Mouse (Mus musculus) right cerebral cortex, postnatal 25 days (tissue): ENCODE measurements around the gene Laptm5.
A peak's percentile ranks its signal among the peaks of the same experiment; 100 is the strongest.

Source experiments
- DNase-seq: peaks from one replicate; pipeline ENCODE4 v3.0.0; 2022

Laptm5 gene

GRCm38 (mm10) chr4:130920951-130921693, 8.2 kb downstream of the Laptm5 start:
- no peak for DNase-seq

- no peak for DNase-seq
Observed at GRCm38 (mm10) chr4:130921986-130922385, 9.1 kb downstream of the Laptm5 start.

- no peak for DNase-seq
Observed at GRCm38 (mm10) chr4:130926274-130926673, 13.3 kb downstream of the Laptm5 start.

- no peak for DNase-seq
Observed at GRCm38 (mm10) chr4:130927821-130928220, 14.9 kb downstream of the Laptm5 start.

- no peak for DNase-seq
Observed at GRCm38 (mm10) chr4:130942644-130943043, 29.7 kb downstream of the Laptm5 start.

GRCm38 (mm10) chr4:130944112-130944511, 31.2 kb downstream of the Laptm5 start, which contains the start of gene Matn1:
Gene Matn1 (plus strand): TSS chr4:130944385.
- DNase-seq, result no peak

GRCm38 (mm10) chr4:130944779-130945178, 31.9 kb downstream of the Laptm5 start:
- DNase-seq, result no peak

GRCm38 (mm10) chr4:130947094-130947647, 34.2 kb downstream of the Laptm5 start:
- DNase-seq, result no peak

GRCm38 (mm10) chr4:130949821-130950384, 37.0 kb downstream of the Laptm5 start:
- no peak for DNase-seq

- DNase-seq, result peak; percentile 33
Observed at GRCm38 (mm10) chr4:130952531-130952930, 39.6 kb downstream of the Laptm5 start.

- no peak for DNase-seq
Observed at GRCm38 (mm10) chr4:130957156-130957555, 44.2 kb downstream of the Laptm5 start.

- DNase-seq, result no peak
Observed at GRCm38 (mm10) chr4:130958812-130959211, 45.9 kb downstream of the Laptm5 start.

GRCm38 (mm10) chr4:130959678-130960077, 46.8 kb downstream of the Laptm5 start:
- DNase-seq, result no peak

- DNase-seq, result peak; percentile 80
Observed at GRCm38 (mm10) chr4:130960118-130960734, 47.3 kb downstream of the Laptm5 start.

- DNase-seq, result no peak
Observed at GRCm38 (mm10) chr4:130971278-130971677, 58.4 kb downstream of the Laptm5 start.

GRCm38 (mm10) chr4:130972421-130972829, 59.5 kb downstream of the Laptm5 start:
- DNase-seq, result no peak

- peak; percentile 24 for DNase-seq
Observed at GRCm38 (mm10) chr4:130973332-130974263, 60.7 kb downstream of the Laptm5 start.

- no peak for DNase-seq
Observed at GRCm38 (mm10) chr4:130978981-130979380, 66.1 kb downstream of the Laptm5 start.

GRCm38 (mm10) chr4:130984416-130985182, 71.7 kb downstream of the Laptm5 start:
- DNase-seq, result no peak
